Mouse (Mus musculus) cerebellum, adult 2 months (tissue): ENCODE measurements at regions not wholly inside any gene's neighbourhood (a gene's known extent, or its start where the extent isn't known, plus 50 kb on each side); places are given as distances from the start of the nearest gene placed in this dataset.

ENCODE experiments used
- CTCF ChIP-seq: fragments of 200-500 bp; IDR thresholded peaks from 2 replicates; pipeline ENCODE4 v1.5.1; 2011; ENCODE audit warnings: low read depth, mild to moderate bottlenecking, control low read depth, low read length, moderate library complexity, borderline replicate concordance; ENCODE audit not compliant: insufficient read depth
- POLR2A ChIP-seq: fragments of 200-500 bp; IDR thresholded peaks from 2 replicates; pipeline ENCODE4 v1.6.1; 2011; ENCODE audit warnings: low read length, control low read depth, borderline replicate concordance; ENCODE audit not compliant: insufficient read depth

- no peak for TF ChIP-seq POLR2A
- TF ChIP-seq CTCF, result no peak
Observed at GRCm38 (mm10) chr4:80767447-80767846, 66.5 kb upstream of the Tyrp1 start.
